Mouse (Mus musculus): ENCODE measurements at regions not wholly inside any gene's neighbourhood (a gene's known extent, or its start where the extent isn't known, plus 50 kb on each side); places are given as distances from the start of the nearest gene placed in this dataset.

- Histone ChIP-seq H3K27me3 (replicated peaks) (no peaks in the 10 kb centered on the region), H3K27ac (ENCODE audit: insufficient read depth, low read depth) (no peak overlapping the region), H3K4me3 (replicated peaks in 1 of 3; ENCODE audit: low read depth in 2 of 3, low read length in 2 of 3, poor library complexity in 1 of 3) (no peak overlapping the region), H3K9me3 (replicated peaks; ENCODE audit: low read length) (peaks cover 51% of the 10 kb centered on the region), H3K36me3 (replicated peaks in 1 of 2; ENCODE audit: control insufficient read depth in 1 of 2, insufficient read depth in 1 of 2, low read length in 1 of 2) (no peaks in the 10 kb centered on the region), H3K4me1 (ENCODE audit: control insufficient read depth in 1 of 2, insufficient read depth in 2 of 2) (no peaks in the 10 kb centered on the region), H3K4me2 (ENCODE audit: insufficient read depth, low read depth, poor library complexity, severe bottlenecking) (no peak overlapping the region), H3K79me2 (replicated peaks; ENCODE audit: control insufficient read depth, extremely low read depth, insufficient read depth, poor library complexity, severe bottlenecking) (no peaks in the 10 kb centered on the region), H3K9ac (ENCODE audit: insufficient read depth, low read depth) (no peak overlapping the region)
- in situ Hi-C loops (cut with MboI; ENCODE audit: low pct_ligation_motif_present, low pct_unique_long_range_greater_than_20kb, low sequenced_read_pairs): no loop called here
- DNase-seq (ENCODE audit: extremely low read depth): no peak
- TF ChIP-seq EP300 (IDR thresholded peaks at IDR 0.05; ENCODE audit: low read length) (no peak), ZC3H11A (IDR thresholded peaks at IDR 0.05; ENCODE audit: low read depth, low read length) (no peak), CHD2 (IDR thresholded peaks at IDR 0.05; ENCODE audit: low read length) (no peak), CTCF (conservative IDR thresholded peaks at IDR 0.05 in 1 of 2, IDR thresholded peaks at IDR 0.05 in 1 of 2; ENCODE audit: low read depth in 2 of 2, low read length in 2 of 2) (no peak), SIN3A (IDR thresholded peaks at IDR 0.05; ENCODE audit: low read length) (no peak), ETS1 (conservative IDR thresholded peaks at IDR 0.05; ENCODE audit: low read depth, low read length) (no peak), NRF1 (IDR thresholded peaks at IDR 0.05; ENCODE audit: low read depth, low read length) (no peak), POLR2AphosphoS2 (IDR thresholded peaks at IDR 0.05; ENCODE audit: low read depth, low read length) (no peak), MAFK (IDR thresholded peaks at IDR 0.05; ENCODE audit: insufficient replicate concordance, low read length) (no peak), ELF1 (IDR thresholded peaks at IDR 0.05; ENCODE audit: low read depth, low read length) (no peak), RCOR1 (conservative IDR thresholded peaks at IDR 0.05; ENCODE audit: low read depth, low read length) (no peak), USF1 (IDR thresholded peaks at IDR 0.05; ENCODE audit: low read depth, low read length) (no peak), IRF4 (IDR thresholded peaks at IDR 0.05; ENCODE audit: low read depth, low read length) (no peak), RAD21 (IDR thresholded peaks at IDR 0.05; ENCODE audit: low read depth, low read length) (no peak), BHLHE40 (IDR thresholded peaks at IDR 0.05; ENCODE audit: low read depth, low read length) (no peak), SMC3 (IDR thresholded peaks at IDR 0.05; ENCODE audit: low read depth, low read length) (no peak), JUN (IDR thresholded peaks at IDR 0.05; ENCODE audit: insufficient read depth, low read depth, low read length) (no peak), ZNF384 (IDR thresholded peaks at IDR 0.05; ENCODE audit: low read depth, low read length) (no peak), NELFE (IDR thresholded peaks at IDR 0.05; ENCODE audit: low read depth, low read length) (no peak)
- dilution Hi-C loops (cut with MboI; ENCODE audit: extremely low pct_ligation_motif_present, extremely low pct_unique_long_range_greater_than_20kb, low sequenced_read_pairs): no loop called here
Measured at GRCm38 (mm10) chr7:95809626-95810025, 361.4 kb upstream of the Tenm4 start.

- H3K27ac ChIP-seq (ENCODE audit: insufficient read depth, low read depth): no peak overlapping the region
- in situ Hi-C loops (cut with MboI; ENCODE audit: low pct_ligation_motif_present, low pct_unique_long_range_greater_than_20kb, low sequenced_read_pairs) (no loop called here), dilution Hi-C loops (cut with MboI; ENCODE audit: extremely low pct_ligation_motif_present, extremely low pct_unique_long_range_greater_than_20kb, low sequenced_read_pairs) (no loop called here)
- no peak overlapping the region for H3K4me3 ChIP-seq (replicated peaks in 1 of 3; ENCODE audit: low read depth in 2 of 3, low read length in 2 of 3, poor library complexity in 1 of 3)
- H3K36me3 ChIP-seq (replicated peaks in 1 of 2; ENCODE audit: control insufficient read depth in 1 of 2, insufficient read depth in 1 of 2, low read length in 1 of 2): no peaks in the 10 kb centered on the region
- H3K4me2 ChIP-seq (ENCODE audit: insufficient read depth, low read depth, poor library complexity, severe bottlenecking): no peak overlapping the region
- no peaks in the 10 kb centered on the region for H3K79me2 ChIP-seq (replicated peaks; ENCODE audit: control insufficient read depth, extremely low read depth, insufficient read depth, poor library complexity, severe bottlenecking)
- no peaks in the 10 kb centered on the region for H3K27me3 ChIP-seq (replicated peaks)
- TF ChIP-seq MAX (IDR thresholded peaks at IDR 0.05; ENCODE audit: low read length) (no peak), E2F4 (IDR thresholded peaks at IDR 0.05; ENCODE audit: insufficient replicate concordance, low read depth, low read length) (no peak), ZMIZ1 (IDR thresholded peaks at IDR 0.05; ENCODE audit: low read depth, low read length) (no peak), RCOR1 (conservative IDR thresholded peaks at IDR 0.05; ENCODE audit: low read depth, low read length) (no peak), USF2 (conservative IDR thresholded peaks at IDR 0.05; ENCODE audit: low read depth, low read length) (no peak), UBTF (IDR thresholded peaks at IDR 0.05; ENCODE audit: low read depth, low read length) (no peak), EP300 (IDR thresholded peaks at IDR 0.05; ENCODE audit: low read length) (no peak), ETS1 (conservative IDR thresholded peaks at IDR 0.05; ENCODE audit: low read depth, low read length) (no peak), SIN3A (IDR thresholded peaks at IDR 0.05; ENCODE audit: low read length) (no peak), CTCF (conservative IDR thresholded peaks at IDR 0.05 in 1 of 2, IDR thresholded peaks at IDR 0.05 in 1 of 2; ENCODE audit: low read depth in 2 of 2, low read length in 2 of 2) (no peak), HCFC1 (IDR thresholded peaks at IDR 0.05; ENCODE audit: low read depth, low read length) (no peak), CHD2 (IDR thresholded peaks at IDR 0.05; ENCODE audit: low read length) (no peak), BHLHE40 (IDR thresholded peaks at IDR 0.05; ENCODE audit: low read depth, low read length) (no peak)
- H3K9me3 ChIP-seq (replicated peaks; ENCODE audit: low read length): peaks cover 54% of the 10 kb centered on the region
- no peak overlapping the region for H3K9ac ChIP-seq (ENCODE audit: insufficient read depth, low read depth)
- no peak for DNase-seq (ENCODE audit: extremely low read depth)
- H3K4me1 ChIP-seq (ENCODE audit: control insufficient read depth in 1 of 2, insufficient read depth in 2 of 2): no peaks in the 10 kb centered on the region
Measured at GRCm38 (mm10) chr7:95810096-95810495, 360.9 kb upstream of the Tenm4 start.
